Mouse (Mus musculus) testis, adult 2 months (tissue): ENCODE results near the gene Zfp993.
"Not testable (repeated sequence)": the region's sequence is repeated elsewhere in the genome, so short reads cannot be mapped to it uniquely, and the experiment has no call there.

Experiments
- CTCF ChIP-seq: fragments of 200-500 bp; IDR thresholded peaks from 2 replicates; pipeline ENCODE4 v1.5.1; 2012; ENCODE audit warnings: low read depth, mild to moderate bottlenecking, inconsistent platforms, low read length, moderate library complexity; ENCODE audit not compliant: control insufficient read depth, insufficient read depth, insufficient replicate concordance
- POLR2A ChIP-seq: fragments of 200-500 bp; IDR thresholded peaks from 2 replicates; pipeline ENCODE4 v1.6.1; 2012; ENCODE audit warnings: low read depth, mild to moderate bottlenecking, inconsistent platforms, low read length, moderate library complexity; ENCODE audit not compliant: control insufficient read depth

DNA sequence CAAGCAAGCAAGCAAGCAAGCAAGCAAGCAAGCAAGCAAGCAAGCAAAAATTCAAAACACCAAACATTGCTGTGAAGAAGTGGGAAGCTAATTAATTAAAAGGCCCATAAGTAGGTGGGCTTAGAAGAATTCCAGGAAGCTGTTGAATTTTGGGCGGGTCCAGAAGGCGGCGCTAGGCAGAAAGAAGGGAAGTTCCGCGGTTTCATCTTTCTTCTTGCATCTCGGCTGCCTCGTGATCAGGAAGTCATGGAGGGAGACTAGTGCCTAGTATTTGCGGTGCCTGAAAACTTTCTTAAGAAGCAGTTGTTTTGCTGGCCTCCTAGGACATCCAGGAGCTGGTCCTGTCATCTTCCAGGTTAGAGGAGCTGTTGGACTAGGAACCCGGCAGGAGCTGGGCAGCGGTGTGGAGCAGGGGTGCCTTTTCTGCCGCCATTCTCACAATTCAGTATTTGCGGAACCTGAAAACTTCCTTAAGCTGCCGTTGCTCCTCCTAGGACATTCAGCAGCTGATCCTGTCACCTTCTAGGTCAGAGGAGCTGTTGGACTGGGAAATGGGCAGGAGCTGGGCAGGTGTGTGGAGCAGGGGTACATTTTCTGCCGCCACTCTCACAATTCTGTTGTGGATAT lies at the start of gene Zfp993:
- not testable (repeated sequence) for TF ChIP-seq POLR2A, CTCF
